Mouse (Mus musculus) small intestine, adult 2 months (tissue): ENCODE measurements around the gene Gm20696.

Experiments used
- CTCF ChIP-seq: fragments of 200-500 bp; IDR thresholded peaks from 2 replicates; pipeline ENCODE4 v1.5.1; 2012; ENCODE audit warnings: low read depth, mild to moderate bottlenecking, control low read depth, inconsistent platforms, low read length, moderate library complexity, mixed read lengths; ENCODE audit not compliant: insufficient replicate concordance, insufficient read length; ENCODE audit errors: extremely low read depth
- POLR2A ChIP-seq: fragments of 200-500 bp; IDR thresholded peaks from 2 replicates; pipeline ENCODE4 v1.6.1; 2012; ENCODE audit warnings: low read depth, mild to moderate bottlenecking, control low read depth, inconsistent platforms, low read length, moderate library complexity

DNA sequence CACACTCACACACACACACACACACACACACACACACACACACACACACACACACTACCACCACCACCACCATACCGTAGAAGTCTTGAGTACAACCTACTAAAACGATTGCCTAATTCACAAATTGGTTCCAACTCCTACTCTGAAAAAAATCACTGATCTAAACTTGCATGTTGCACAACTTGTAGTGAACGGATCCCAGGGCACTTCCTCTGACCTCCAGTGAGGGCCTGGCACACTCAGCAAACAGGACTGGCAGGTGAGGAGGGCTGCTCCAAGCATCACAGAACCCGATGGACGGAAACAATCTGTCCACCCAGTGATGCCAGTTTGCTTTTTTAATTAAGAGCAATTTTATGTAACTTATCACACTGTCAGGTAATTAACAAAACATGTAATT lies 413.8 kb downstream of the Gm20696 start:
- TF ChIP-seq CTCF (no peak), POLR2A (no peak)
